Mouse (Mus musculus): ENCODE data around the gene Gm45140. TPM values are rescaled to one million over a fixed set of nuclear protein-coding genes. Genes with fewer than 3 reads are reported as not detected.

Gene Gm45140
- polyA plus RNA-seq, 1 experiment from 2014 or later: 2.3 TPM

GRCm38 (mm10) chr6:87799576-87799975 is 36.0 kb downstream of the Gm45140 start:
- Histone ChIP-seq H3K27me3 (ENCODE audit: control insufficient read depth, insufficient read depth, low read length) (no peaks in the 10 kb centered on the region), H3K27ac (ENCODE audit: low read depth, low read length) (no peak overlapping the region), H3K4me2 (no peak overlapping the region), H3K36me3 (ENCODE audit: control insufficient read depth, insufficient read depth, low read length) (no peaks in the 10 kb centered on the region), H3K9me3 (replicated peaks; ENCODE audit: control insufficient read depth, low read length) (no peaks in the 10 kb centered on the region), H3K4me1 (ENCODE audit: control insufficient read depth, insufficient read depth, low read length) (0 out of 2 replicates have a peak, but pooled peaks cover 3% of the 10 kb centered on the region), H3K9ac (ENCODE audit: low read depth, low read length) (no peak overlapping the region), H3K4me3 (ENCODE audit: low read depth, low read length) (no peak overlapping the region)
- no peak for ATAC-seq (replicated peaks; ENCODE audit: insufficient number of reproducible peaks, low FRiP score, low TSS enrichment)
- WGBS (ENCODE audit: insufficient replicate concordance): 64% methylated on average over 6 of the region's 6 CpGs

DNA sequence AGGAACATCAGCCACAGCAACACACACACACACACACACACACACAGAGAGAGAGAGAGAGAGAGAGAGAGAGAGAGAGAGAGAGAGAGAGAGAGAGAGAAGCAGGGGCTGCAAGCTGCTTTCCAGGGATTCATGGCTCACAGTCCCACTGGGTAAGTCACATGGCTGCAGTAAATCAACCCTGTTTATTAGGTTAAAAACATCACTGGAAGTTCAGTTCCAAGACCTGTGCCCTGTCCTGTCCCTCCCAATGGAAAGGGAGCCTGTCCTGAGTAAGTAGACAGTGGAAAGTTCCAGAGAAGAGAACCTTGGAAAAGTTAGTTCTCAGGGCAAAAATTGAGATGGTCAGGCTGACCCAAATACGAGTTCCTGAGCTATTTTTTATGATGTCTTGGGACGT is 38.3 kb downstream of the Gm45140 start:
- 30% methylated on average over 2 of the region's 2 CpGs for WGBS (ENCODE audit: insufficient replicate concordance)
- no peak overlapping the region for H3K9ac ChIP-seq (ENCODE audit: low read depth, low read length)
- H3K4me3 ChIP-seq (ENCODE audit: low read depth, low read length): no peak overlapping the region
- no peaks in the 10 kb centered on the region for H3K9me3 ChIP-seq (replicated peaks; ENCODE audit: control insufficient read depth, low read length)
- ATAC-seq (replicated peaks; ENCODE audit: insufficient number of reproducible peaks, low FRiP score, low TSS enrichment): no peak
- 0 out of 2 replicates have a peak, but pooled peaks cover 3% of the 10 kb centered on the region for H3K4me1 ChIP-seq (ENCODE audit: control insufficient read depth, insufficient read depth, low read length)
- no peaks in the 10 kb centered on the region for H3K27me3 ChIP-seq (ENCODE audit: control insufficient read depth, insufficient read depth, low read length)
- 0 out of 2 replicates have a peak, but pooled peaks cover 2% of the 10 kb centered on the region for H3K36me3 ChIP-seq (ENCODE audit: control insufficient read depth, insufficient read depth, low read length)
- H3K27ac ChIP-seq (ENCODE audit: low read depth, low read length): no peak overlapping the region
- H3K4me2 ChIP-seq: no peak overlapping the region

DNA sequence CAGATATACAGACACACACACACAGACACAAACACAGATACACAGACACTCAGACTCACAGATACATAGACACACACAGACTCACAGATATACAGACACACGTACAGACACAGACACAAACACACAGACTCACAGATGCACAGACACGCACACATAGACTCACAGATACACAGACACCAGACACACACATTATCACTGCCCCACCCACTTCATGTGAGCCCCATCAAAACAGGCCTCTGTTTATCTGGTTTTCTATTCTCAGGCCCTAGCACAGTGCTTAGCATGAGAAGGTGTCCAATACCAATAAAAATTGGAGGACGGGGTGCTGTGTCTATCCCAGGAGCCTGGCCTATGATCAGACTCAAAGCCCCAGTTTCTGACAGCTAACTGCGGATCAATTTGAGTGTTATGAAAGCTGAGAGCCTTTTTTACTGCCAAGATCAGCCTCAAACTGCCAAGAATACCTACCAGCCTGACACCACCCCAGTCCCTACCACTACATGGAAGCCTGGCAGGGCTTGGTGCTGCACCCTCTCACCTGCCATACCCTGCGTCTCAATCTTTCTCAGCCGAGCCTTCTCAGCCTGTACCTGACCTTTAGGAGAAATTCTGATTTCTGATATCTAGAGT is 39.2 kb downstream of the Gm45140 start:
- no peak for ATAC-seq (replicated peaks; ENCODE audit: insufficient number of reproducible peaks, low FRiP score, low TSS enrichment)
- WGBS (ENCODE audit: insufficient replicate concordance): 83% methylated on average over 6 of the region's 6 CpGs
- H3K27ac ChIP-seq (ENCODE audit: low read depth, low read length): no peak overlapping the region

GRCm38 (mm10) chr6:87795385-87796150 is 40.0 kb downstream of the Gm45140 start:
- no peak overlapping the region for H3K9ac ChIP-seq (ENCODE audit: low read depth, low read length)
- H3K4me3 ChIP-seq (ENCODE audit: low read depth, low read length): no peak overlapping the region
- no peak for ATAC-seq (replicated peaks; ENCODE audit: insufficient number of reproducible peaks, low FRiP score, low TSS enrichment)
- 72% methylated on average over 6 of the region's 6 CpGs for WGBS (ENCODE audit: insufficient replicate concordance)
- H3K27me3 ChIP-seq (ENCODE audit: control insufficient read depth, insufficient read depth, low read length): no peaks in the 10 kb centered on the region
- peaks cover 6% of the 10 kb centered on the region; the same call in 1 of the 2 replicates for H3K36me3 ChIP-seq (ENCODE audit: control insufficient read depth, insufficient read depth, low read length)
- H3K9me3 ChIP-seq (replicated peaks; ENCODE audit: control insufficient read depth, low read length): no peaks in the 10 kb centered on the region
- H3K27ac ChIP-seq (ENCODE audit: low read depth, low read length): no peak overlapping the region
- H3K4me2 ChIP-seq: no peak overlapping the region
- H3K4me1 ChIP-seq (ENCODE audit: control insufficient read depth, insufficient read depth, low read length): peaks cover 9% of the 10 kb centered on the region; the same call in 1 of the 2 replicates

More for the DNA sequence above, 39.2 kb downstream of the Gm45140 start:
- no peaks in the 10 kb centered on the region for H3K27me3 ChIP-seq (ENCODE audit: control insufficient read depth, insufficient read depth, low read length)
- H3K4me3 ChIP-seq (ENCODE audit: low read depth, low read length): no peak overlapping the region
- peaks cover 4% of the 10 kb centered on the region; the same call in 1 of the 2 replicates for H3K4me1 ChIP-seq (ENCODE audit: control insufficient read depth, insufficient read depth, low read length)
- no peaks in the 10 kb centered on the region for H3K9me3 ChIP-seq (replicated peaks; ENCODE audit: control insufficient read depth, low read length)
- H3K9ac ChIP-seq (ENCODE audit: low read depth, low read length): no peak overlapping the region
- peaks cover 6% of the 10 kb centered on the region; the same call in 1 of the 2 replicates for H3K36me3 ChIP-seq (ENCODE audit: control insufficient read depth, insufficient read depth, low read length)
- no peak overlapping the region for H3K4me2 ChIP-seq

- no peak for ATAC-seq (replicated peaks; ENCODE audit: insufficient number of reproducible peaks, low FRiP score, low TSS enrichment)
- H3K9me3 ChIP-seq (replicated peaks; ENCODE audit: control insufficient read depth, low read length): no peaks in the 10 kb centered on the region
- no peak overlapping the region for H3K4me2 ChIP-seq
- peaks cover 14% of the 10 kb centered on the region for H3K4me1 ChIP-seq (ENCODE audit: control insufficient read depth, insufficient read depth, low read length)
- 81% methylated on average over 10 of the region's 10 CpGs for whole genome bisulfite sequencing (ENCODE audit: insufficient replicate concordance)
- no peaks in the 10 kb centered on the region for H3K27me3 ChIP-seq (ENCODE audit: control insufficient read depth, insufficient read depth, low read length)
- H3K9ac ChIP-seq (ENCODE audit: low read depth, low read length): no peak overlapping the region
- H3K4me3 ChIP-seq (ENCODE audit: low read depth, low read length): no peak overlapping the region
- peaks cover 6% of the 10 kb centered on the region; the same call in 1 of the 2 replicates for H3K36me3 ChIP-seq (ENCODE audit: control insufficient read depth, insufficient read depth, low read length)
- no peak overlapping the region for H3K27ac ChIP-seq (ENCODE audit: low read depth, low read length)
Measured at GRCm38 (mm10) chr6:87793821-87794510, 41.6 kb downstream of the Gm45140 start.

DNA sequence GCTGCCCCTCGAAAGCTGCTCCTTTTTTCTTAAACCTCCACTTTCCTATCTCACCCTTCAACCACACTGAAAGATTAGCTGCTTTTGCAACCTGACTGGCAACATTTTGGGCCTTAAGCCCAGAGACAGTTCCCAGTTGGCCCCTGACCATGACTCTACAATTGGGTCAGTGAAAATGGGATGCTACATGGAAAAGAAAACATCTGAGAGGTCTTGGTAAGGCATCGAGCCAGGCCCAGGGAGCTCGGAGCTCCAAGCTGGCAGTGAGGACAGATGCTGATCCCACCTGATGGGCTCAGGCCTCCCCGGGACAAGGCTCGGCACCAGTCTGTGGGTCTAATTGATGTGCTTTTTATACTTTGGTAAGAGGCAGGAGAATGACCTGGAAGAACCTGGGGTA is 43.8 kb downstream of the Gm45140 start:
- H3K27me3 ChIP-seq (ENCODE audit: control insufficient read depth, insufficient read depth, low read length): no peaks in the 10 kb centered on the region
- no peak for ATAC-seq (replicated peaks; ENCODE audit: insufficient number of reproducible peaks, low FRiP score, low TSS enrichment)
- WGBS (ENCODE audit: insufficient replicate concordance): 88% methylated on average over 5 of the region's 5 CpGs
- no peak overlapping the region for H3K4me2 ChIP-seq
- no peak overlapping the region for H3K9ac ChIP-seq (ENCODE audit: low read depth, low read length)
- H3K9me3 ChIP-seq (replicated peaks; ENCODE audit: control insufficient read depth, low read length): no peaks in the 10 kb centered on the region
- peaks cover 6% of the 10 kb centered on the region for H3K36me3 ChIP-seq (ENCODE audit: control insufficient read depth, insufficient read depth, low read length)
- peaks cover 15% of the 10 kb centered on the region for H3K4me1 ChIP-seq (ENCODE audit: control insufficient read depth, insufficient read depth, low read length)
- no peak overlapping the region for H3K27ac ChIP-seq (ENCODE audit: low read depth, low read length)
- no peak overlapping the region for H3K4me3 ChIP-seq (ENCODE audit: low read depth, low read length)

DNA sequence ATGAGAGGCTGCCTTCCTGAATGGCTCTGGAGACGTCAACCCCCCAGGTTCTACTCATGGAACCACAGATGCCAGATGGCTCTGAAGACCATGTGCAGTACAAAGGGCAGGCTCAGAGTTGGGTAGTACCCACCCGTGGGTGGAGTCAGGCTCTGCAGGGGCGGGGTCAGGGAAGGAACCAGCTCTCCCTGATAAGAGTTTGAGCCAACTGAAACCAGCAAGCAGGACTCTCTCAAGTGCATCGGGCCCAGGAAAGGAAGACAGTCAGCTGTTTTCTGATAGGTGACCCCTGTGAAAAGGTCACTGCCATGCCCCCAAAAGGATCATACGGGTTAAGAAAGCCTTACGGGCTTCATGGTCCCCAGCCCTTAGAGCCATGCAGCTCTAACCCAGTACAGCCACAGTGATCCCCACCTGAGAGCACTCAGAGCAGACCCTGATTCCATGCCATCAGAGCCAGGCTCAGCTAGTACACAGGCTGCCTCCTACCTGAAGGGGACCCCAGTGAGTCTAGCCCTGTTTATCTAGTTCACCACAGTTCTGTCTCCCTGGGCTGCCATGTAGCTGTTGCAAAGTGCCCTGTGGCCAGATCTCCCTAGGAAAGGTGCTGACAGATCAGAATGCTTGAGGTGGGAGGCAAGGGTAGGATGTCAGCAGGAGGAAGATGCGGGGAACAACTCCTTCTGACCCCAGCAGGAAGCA is 44.7 kb downstream of the Gm45140 start:
- 39% methylated on average over 7 of the region's 7 CpGs for WGBS (ENCODE audit: insufficient replicate concordance)

GRCm38 (mm10) chr6:87789791-87790190 is 45.8 kb downstream of the Gm45140 start:
- peaks cover 15% of the 10 kb centered on the region for H3K4me1 ChIP-seq (ENCODE audit: control insufficient read depth, insufficient read depth, low read length)
- no peak overlapping the region for H3K27ac ChIP-seq (ENCODE audit: low read depth, low read length)
- no peak overlapping the region for H3K4me3 ChIP-seq (ENCODE audit: low read depth, low read length)
- ATAC-seq (replicated peaks; ENCODE audit: insufficient number of reproducible peaks, low FRiP score, low TSS enrichment): no peak
- H3K4me2 ChIP-seq: no peak overlapping the region
- H3K36me3 ChIP-seq (ENCODE audit: control insufficient read depth, insufficient read depth, low read length): peaks cover 6% of the 10 kb centered on the region
- no peaks in the 10 kb centered on the region for H3K9me3 ChIP-seq (replicated peaks; ENCODE audit: control insufficient read depth, low read length)
- H3K9ac ChIP-seq (ENCODE audit: low read depth, low read length): no peak overlapping the region; the same call in 1 of the 2 replicates
- WGBS (ENCODE audit: insufficient replicate concordance): 87% methylated on average over 6 of the region's 6 CpGs
- H3K27me3 ChIP-seq (ENCODE audit: control insufficient read depth, insufficient read depth, low read length): no peaks in the 10 kb centered on the region

More for the DNA sequence above, 44.7 kb downstream of the Gm45140 start:
- Histone ChIP-seq H3K4me2 (no peak overlapping the region), H3K4me1 (ENCODE audit: control insufficient read depth, insufficient read depth, low read length) (peaks cover 15% of the 10 kb centered on the region), H3K27me3 (ENCODE audit: control insufficient read depth, insufficient read depth, low read length) (no peaks in the 10 kb centered on the region), H3K4me3 (ENCODE audit: low read depth, low read length) (no peak overlapping the region), H3K9ac (ENCODE audit: low read depth, low read length) (0 out of 2 replicates have a peak overlapping the region, but pooled peaks have one; percentile 7), H3K36me3 (ENCODE audit: control insufficient read depth, insufficient read depth, low read length) (peaks cover 6% of the 10 kb centered on the region), H3K27ac (ENCODE audit: low read depth, low read length) (no peak overlapping the region; the same call in 1 of the 2 replicates), H3K9me3 (replicated peaks; ENCODE audit: control insufficient read depth, low read length) (no peaks in the 10 kb centered on the region)
- ATAC-seq (replicated peaks; ENCODE audit: insufficient number of reproducible peaks, low FRiP score, low TSS enrichment): peak; percentile 85

Data from heart, embryonic 11.5 days (tissue).